Mouse (Mus musculus): Measurements from ENCODE around the gene Serpinb8. TPM values are rescaled to one million over a fixed set of nuclear protein-coding genes. Genes with fewer than 3 reads are reported as not detected.
A peak's percentile ranks its signal among the peaks of the same experiment; 100 is the strongest.

Gene Serpinb8
- polyA plus RNA-seq (2012; rRNA removed) (1.5 and 2.6 TPM in 2 replicates), polyA plus RNA-seq (2014; fragmentation: Nextera tagmentation; extraction: Ambion mirVana) (5.6 and 8.1 TPM in 2 replicates)

DNA sequence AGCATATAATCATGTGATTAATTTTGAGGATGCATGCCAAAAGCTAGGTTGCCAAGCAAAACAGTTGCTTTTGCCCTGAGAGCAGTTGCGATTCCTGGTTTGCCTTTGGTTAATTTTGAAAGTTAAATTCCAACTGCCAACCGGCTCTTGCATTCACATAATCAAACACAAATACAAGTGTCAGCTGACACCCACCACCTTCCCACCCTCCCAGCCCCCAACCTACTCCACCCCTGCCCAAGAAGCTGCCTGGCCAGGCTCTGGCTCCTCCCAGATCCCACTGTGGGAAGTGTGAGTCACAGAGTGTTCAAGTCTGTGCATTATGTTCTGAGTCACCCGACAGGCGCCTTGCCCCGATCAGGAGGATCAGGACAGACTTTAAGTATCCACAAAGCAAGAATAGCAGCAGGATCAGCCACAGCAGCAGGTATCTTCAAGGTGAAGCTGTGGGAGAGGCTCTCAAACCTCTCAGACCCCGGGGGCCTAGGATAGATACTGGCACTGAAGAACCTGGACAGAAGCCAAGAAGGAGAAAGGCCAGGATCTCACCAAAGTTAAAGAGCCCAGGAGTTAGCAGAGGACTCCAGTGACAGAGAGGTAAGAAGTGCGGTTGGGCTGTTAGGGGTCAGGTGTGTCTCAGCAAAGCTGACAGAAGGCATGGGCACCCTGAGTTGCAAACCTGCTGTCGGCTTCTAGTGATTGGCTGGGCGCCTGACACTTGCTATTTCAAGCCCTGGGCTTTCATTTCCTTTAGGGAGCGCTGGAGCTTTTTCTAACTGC lies at the start of gene Serpinb8:
Gene Serpinb8 (plus strand): TSS at position 316 of the 780 bp plus-strand sequence.
- TF ChIP-seq POLR2A (IDR thresholded peaks at IDR 0.05; ENCODE audit: borderline replicate concordance, extremely low read depth, insufficient read depth, insufficient read length), result no peak
- Histone ChIP-seq H3K9ac (ENCODE audit: low read depth, low read length, severe bottlenecking) (no peak within 1 kb of the TSS), H3K4me3 (replicated peaks; ENCODE audit: low read length) (no peak within 1 kb of the TSS), H3K9me3 (ENCODE audit: control insufficient read depth, low read length) (no peaks in the 10 kb centered on the region), H3K27me3 (ENCODE audit: control insufficient read depth, insufficient read depth, low read length) (no peaks in the 10 kb centered on the region), H3K27ac (replicated peaks; ENCODE audit: low read depth, low read length) (no peak within 1 kb of the TSS), H3K4me1 (ENCODE audit: control insufficient read depth, insufficient read depth, low read length) (no peaks in the 10 kb centered on the region), H3K36me3 (ENCODE audit: control insufficient read depth, insufficient read depth, low read length) (no peaks in the 10 kb centered on the region), H3K4me2 (replicated peaks; ENCODE audit: low read depth, low read length, severe bottlenecking) (no peak within 1 kb of the TSS)
- WGBS, result 44% methylated on average over 10 of the region's 10 CpGs
- ATAC-seq (ENCODE audit: low FRiP score, low read depth) (no peak), DNase-seq (ENCODE audit: low spot score) (peak; percentile 14)

DNA sequence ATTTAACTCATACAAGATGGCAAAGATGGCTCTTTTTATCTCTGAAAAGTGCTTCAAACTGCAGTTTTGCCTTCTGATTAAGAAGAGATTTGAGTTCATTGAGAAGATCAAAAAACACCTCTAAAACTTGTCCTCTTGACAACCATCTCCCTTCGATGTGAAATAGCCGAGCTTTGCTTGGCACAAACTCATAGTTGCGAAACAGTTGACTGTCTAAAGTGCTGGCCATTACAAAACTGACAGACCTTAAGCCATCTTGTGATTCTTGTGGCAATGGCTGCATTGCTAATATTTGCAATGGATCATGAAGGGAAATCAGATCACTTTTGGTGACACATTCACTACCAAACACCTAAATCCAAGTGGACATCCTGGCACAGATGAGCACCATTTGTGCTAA lies 30.3 kb upstream of the Serpinb8 start:
- ATAC-seq (ENCODE audit: low FRiP score, low read depth) (no peak), DNase-seq (ENCODE audit: low spot score) (no peak)
- no peak overlapping the region for H3K4me2 ChIP-seq (replicated peaks; ENCODE audit: low read depth, low read length, severe bottlenecking)
- H3K27me3 ChIP-seq (ENCODE audit: control insufficient read depth, insufficient read depth, low read length), result no peaks in the 10 kb centered on the region
- WGBS, result 81% methylated on average over 3 of the region's 3 CpGs
- H3K36me3 ChIP-seq (ENCODE audit: control insufficient read depth, insufficient read depth, low read length), result no peaks in the 10 kb centered on the region
- H3K27ac ChIP-seq (replicated peaks; ENCODE audit: low read depth, low read length), result no peak overlapping the region
- TF ChIP-seq POLR2A (IDR thresholded peaks at IDR 0.05; ENCODE audit: borderline replicate concordance, extremely low read depth, insufficient read depth, insufficient read length), result no peak
- H3K9ac ChIP-seq (ENCODE audit: low read depth, low read length, severe bottlenecking), result no peak overlapping the region
- H3K4me1 ChIP-seq (ENCODE audit: control insufficient read depth, insufficient read depth, low read length), result no peaks in the 10 kb centered on the region
- H3K9me3 ChIP-seq (ENCODE audit: control insufficient read depth, low read length), result no peaks in the 10 kb centered on the region
- no peak overlapping the region for H3K4me3 ChIP-seq (replicated peaks; ENCODE audit: low read length)

DNA sequence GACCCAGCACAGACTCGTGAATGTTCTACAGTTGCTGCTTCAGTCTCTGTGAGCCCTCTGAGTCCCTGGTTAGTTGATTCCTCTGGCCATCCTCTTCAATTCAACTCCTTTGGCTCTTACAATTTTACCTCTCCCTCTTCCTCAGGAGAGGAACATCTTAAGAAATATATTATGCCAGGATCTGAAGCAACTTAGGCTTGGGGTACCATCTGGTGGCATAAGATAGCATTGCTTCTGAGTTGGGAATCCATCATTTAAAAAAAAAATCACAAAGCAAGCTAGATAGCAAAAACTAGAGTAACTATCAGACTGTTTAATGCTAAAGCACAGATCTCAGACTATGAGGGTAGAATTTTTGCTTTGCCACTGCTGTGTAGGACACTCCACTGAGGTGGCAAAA lies 27.7 kb upstream of the Serpinb8 start:
- Histone ChIP-seq H3K27ac (replicated peaks; ENCODE audit: low read depth, low read length) (no peak overlapping the region), H3K9me3 (ENCODE audit: control insufficient read depth, low read length) (no peaks in the 10 kb centered on the region), H3K4me3 (replicated peaks; ENCODE audit: low read length) (no peak overlapping the region), H3K4me1 (ENCODE audit: control insufficient read depth, insufficient read depth, low read length) (no peaks in the 10 kb centered on the region), H3K27me3 (ENCODE audit: control insufficient read depth, insufficient read depth, low read length) (no peaks in the 10 kb centered on the region), H3K36me3 (ENCODE audit: control insufficient read depth, insufficient read depth, low read length) (no peaks in the 10 kb centered on the region), H3K9ac (ENCODE audit: low read depth, low read length, severe bottlenecking) (no peak overlapping the region), H3K4me2 (replicated peaks; ENCODE audit: low read depth, low read length, severe bottlenecking) (no peak overlapping the region)
- 86% methylated on average over 1 of the region's 1 CpGs for WGBS
- TF ChIP-seq POLR2A (IDR thresholded peaks at IDR 0.05; ENCODE audit: borderline replicate concordance, extremely low read depth, insufficient read depth, insufficient read length), result no peak
- no peak for DNase-seq (ENCODE audit: low spot score)
- no peak for ATAC-seq (ENCODE audit: low FRiP score, low read depth)

DNA sequence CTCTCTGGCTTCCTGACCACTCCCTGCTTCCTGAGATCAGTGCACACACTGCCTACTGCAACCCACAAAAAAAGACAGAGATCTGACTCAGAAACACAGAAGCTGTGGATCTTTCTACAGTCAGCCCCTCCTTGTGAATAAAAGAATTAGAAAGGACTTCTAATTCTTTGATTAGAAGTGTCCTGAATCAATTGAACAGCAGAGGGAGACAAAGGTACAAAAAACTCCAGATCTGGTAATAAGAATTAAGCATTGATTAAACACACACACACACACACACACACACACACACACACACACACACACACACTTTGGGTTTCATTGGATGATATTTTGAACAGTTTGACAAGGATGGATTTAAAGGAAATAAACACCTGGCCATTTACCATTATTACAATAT lies 24.2 kb upstream of the Serpinb8 start:
- ATAC-seq (ENCODE audit: low FRiP score, low read depth) (no peak), DNase-seq (ENCODE audit: low spot score) (peak; percentile 25)
- TF ChIP-seq POLR2A (IDR thresholded peaks at IDR 0.05; ENCODE audit: borderline replicate concordance, extremely low read depth, insufficient read depth, insufficient read length), result no peak

DNA sequence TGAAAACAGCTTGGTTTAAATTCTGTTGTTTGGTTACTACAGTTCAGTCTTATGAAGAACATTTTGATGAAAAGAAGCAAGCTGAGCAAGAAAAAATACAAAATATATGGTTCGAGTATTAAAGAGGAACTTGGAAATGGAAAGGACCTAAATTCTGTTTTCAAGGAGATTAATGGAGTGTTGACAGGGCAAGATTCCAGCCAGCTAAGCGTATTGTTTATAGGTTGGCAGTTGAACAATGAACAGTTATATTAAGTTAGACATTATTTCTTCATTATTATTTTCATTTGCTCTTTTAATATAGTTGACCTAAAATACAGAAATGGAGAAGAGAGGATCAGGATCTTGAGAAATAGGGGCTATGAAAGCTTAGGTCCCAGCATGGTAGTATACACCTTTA lies 13.7 kb upstream of the Serpinb8 start:
- TF ChIP-seq POLR2A (IDR thresholded peaks at IDR 0.05; ENCODE audit: borderline replicate concordance, extremely low read depth, insufficient read depth, insufficient read length), result no peak
- Histone ChIP-seq H3K9me3 (ENCODE audit: control insufficient read depth, low read length) (no peaks in the 10 kb centered on the region), H3K9ac (ENCODE audit: low read depth, low read length, severe bottlenecking) (no peak overlapping the region), H3K4me1 (ENCODE audit: control insufficient read depth, insufficient read depth, low read length) (no peaks in the 10 kb centered on the region), H3K36me3 (ENCODE audit: control insufficient read depth, insufficient read depth, low read length) (no peaks in the 10 kb centered on the region), H3K4me3 (replicated peaks; ENCODE audit: low read length) (no peak overlapping the region), H3K27me3 (ENCODE audit: control insufficient read depth, insufficient read depth, low read length) (no peaks in the 10 kb centered on the region), H3K4me2 (replicated peaks; ENCODE audit: low read depth, low read length, severe bottlenecking) (no peak overlapping the region), H3K27ac (replicated peaks; ENCODE audit: low read depth, low read length) (no peak overlapping the region)
- DNase-seq (ENCODE audit: low spot score) (no peak), ATAC-seq (ENCODE audit: low FRiP score, low read depth) (no peak)
- 74% methylated on average over 2 of the region's 2 CpGs for whole genome bisulfite sequencing

More for the DNA sequence above, 24.2 kb upstream of the Serpinb8 start:
- Histone ChIP-seq H3K27ac (replicated peaks; ENCODE audit: low read depth, low read length) (no peak overlapping the region), H3K27me3 (ENCODE audit: control insufficient read depth, insufficient read depth, low read length) (no peaks in the 10 kb centered on the region), H3K9ac (ENCODE audit: low read depth, low read length, severe bottlenecking) (no peak overlapping the region), H3K9me3 (ENCODE audit: control insufficient read depth, low read length) (no peaks in the 10 kb centered on the region), H3K4me2 (replicated peaks; ENCODE audit: low read depth, low read length, severe bottlenecking) (no peak overlapping the region), H3K4me3 (replicated peaks; ENCODE audit: low read length) (no peak overlapping the region), H3K36me3 (ENCODE audit: control insufficient read depth, insufficient read depth, low read length) (no peaks in the 10 kb centered on the region), H3K4me1 (ENCODE audit: control insufficient read depth, insufficient read depth, low read length) (no peaks in the 10 kb centered on the region)

All from limb, embryonic 14.5 days (tissue).